Mouse (Mus musculus) liver, embryonic 13.5 days (tissue): Measurements from ENCODE around the gene 2210017I01Rik. TPM values are rescaled to one million over a fixed set of nuclear protein-coding genes. Genes with fewer than 3 reads are reported as not detected.

Experiments
- ATAC-seq: fragments of 200-750 bp; cut with Nextera tagmentation; 2 replicates; pipeline ENCODE4 v1.8.0; 2017; ENCODE audit warnings: low read depth, mild to moderate bottlenecking, moderate number of reproducible peaks, moderate library complexity
- DNase-seq: peaks from one replicate; pipeline ENCODE4 v3.0.0; 2022
- H3K27ac ChIP-seq: fragments of 300-500 bp; sonication (generic); 2 replicates; pipeline ENCODE4 v1.5.1; 2015; ENCODE audit warnings: moderate library complexity, mild to moderate bottlenecking, inconsistent platforms
- H3K27me3 ChIP-seq: fragments of 300-500 bp; sonication (generic); 2 replicates; pipeline ENCODE4 v1.6.1; 2015; ENCODE audit warnings: mild to moderate bottlenecking, inconsistent platforms
- H3K36me3 ChIP-seq: fragments of 300-500 bp; sonication (generic); 2 replicates; pipeline ENCODE4 v1.6.1; 2015; ENCODE audit warnings: mild to moderate bottlenecking, inconsistent platforms
- H3K4me1 ChIP-seq: fragments of 300-500 bp; sonication (generic); replicated peaks from 2 replicates; pipeline ENCODE4 v1.6.1; 2015; ENCODE audit warnings: inconsistent platforms
- H3K4me2 ChIP-seq: fragments of 300-500 bp; sonication (generic); 2 replicates; pipeline ENCODE4 v1.6.1; 2015; ENCODE audit warnings: inconsistent platforms, mild to moderate bottlenecking, moderate library complexity
- H3K4me3 ChIP-seq: fragments of 300-500 bp; sonication (generic); replicated peaks from 2 replicates; pipeline ENCODE4 v1.5.1; 2015; ENCODE audit warnings: mild to moderate bottlenecking, inconsistent platforms
- H3K9ac ChIP-seq: fragments of 300-500 bp; sonication (generic); 2 replicates; pipeline ENCODE4 v1.6.1; 2015; ENCODE audit warnings: mild to moderate bottlenecking, inconsistent platforms
- H3K9me3 ChIP-seq: fragments of 300-500 bp; sonication (generic); replicated peaks from 2 replicates; pipeline ENCODE4 v1.6.1; 2016; ENCODE audit warnings: inconsistent platforms
- WGBS: fragments of 180-500 bp; shearing (Covaris S2); methylation state at CpG from one replicate; pipeline ENCODE4 v1.1.7; 2015; ENCODE audit not compliant: insufficient replicate concordance; 5-methylcytosine and 5-hydroxymethylcytosine counted together
- polyA plus RNA-seq: library from polyadenylated mRNA; unstranded; fragments of >200 nt; fragmentation: Nextera tagmentation; extraction: Ambion mirVana; gene quantifications from 2 replicates; pipeline ENCODE4 v1.2.1, GENCODE M21; 2015

The 2210017I01Rik gene
- polyA plus RNA-seq, result not detected in 2 replicates

DNA sequence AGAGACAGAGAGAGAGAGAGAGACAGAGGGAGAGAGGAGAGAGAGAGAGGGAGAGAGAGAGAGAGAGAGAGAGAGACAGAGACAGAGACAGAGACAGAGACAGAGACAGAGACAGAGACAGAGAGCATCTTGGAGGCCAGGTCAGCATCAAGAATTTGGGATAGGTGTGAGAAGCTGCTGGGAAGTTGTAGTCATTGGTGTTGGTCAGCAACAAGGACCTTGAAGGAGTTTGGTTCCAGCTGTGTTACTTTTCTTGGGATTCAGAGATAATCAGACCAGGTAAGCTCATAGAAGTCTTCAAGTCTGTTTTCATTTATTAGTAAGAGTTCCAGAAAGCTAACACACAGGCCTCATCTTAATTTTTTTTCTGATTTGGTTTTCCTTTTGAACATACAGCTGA, at the start of gene 2210017I01Rik:
2210017I01Rik (minus strand) TSS at position 101 of the 400 bp plus-strand sequence.
- Histone ChIP-seq H3K9me3 (no peaks in the 10 kb centered on the region), H3K4me2 (no peak within 1 kb of the TSS), H3K4me1 (no peaks in the 10 kb centered on the region), H3K4me3 (no peak within 1 kb of the TSS), H3K27ac (no peak within 1 kb of the TSS), H3K27me3 (no peaks in the 10 kb centered on the region), H3K9ac (no peak within 1 kb of the TSS), H3K36me3 (no peaks in the 10 kb centered on the region)
- ATAC-seq (no peak), DNase-seq (no peak)

DNA sequence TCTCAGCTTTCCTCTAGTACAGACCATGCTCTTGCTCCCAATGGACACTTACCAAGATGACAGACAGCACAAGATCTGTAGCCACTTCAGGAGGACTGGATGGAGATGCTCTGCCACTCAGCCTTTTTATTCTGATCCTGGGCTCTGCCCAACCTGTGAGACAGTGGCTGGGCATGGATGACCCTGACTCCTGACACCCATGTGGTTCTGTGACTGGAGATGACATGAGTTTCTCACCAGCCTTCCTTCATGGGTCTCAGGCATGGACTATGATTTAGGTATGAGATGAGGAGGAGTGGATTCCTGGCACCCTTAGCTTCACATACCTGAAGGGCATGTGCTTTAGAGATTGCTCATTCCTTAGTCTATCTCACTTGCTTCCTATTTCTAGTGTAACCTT, 49.5 kb upstream of the 2210017I01Rik start, which contains the start of gene Lce1b:
Lce1b (minus strand) TSS at position 101 of the 400 bp plus-strand sequence.
- ATAC-seq, result no peak
- Histone ChIP-seq H3K27ac (no peak within 1 kb of the TSS), H3K9me3 (no peaks in the 10 kb centered on the region), H3K36me3 (no peaks in the 10 kb centered on the region), H3K4me1 (no peaks in the 10 kb centered on the region), H3K9ac (no peak within 1 kb of the TSS), H3K4me2 (no peak within 1 kb of the TSS), H3K27me3 (no peaks in the 10 kb centered on the region), H3K4me3 (no peak within 1 kb of the TSS)
- no peak for DNase-seq

DNA sequence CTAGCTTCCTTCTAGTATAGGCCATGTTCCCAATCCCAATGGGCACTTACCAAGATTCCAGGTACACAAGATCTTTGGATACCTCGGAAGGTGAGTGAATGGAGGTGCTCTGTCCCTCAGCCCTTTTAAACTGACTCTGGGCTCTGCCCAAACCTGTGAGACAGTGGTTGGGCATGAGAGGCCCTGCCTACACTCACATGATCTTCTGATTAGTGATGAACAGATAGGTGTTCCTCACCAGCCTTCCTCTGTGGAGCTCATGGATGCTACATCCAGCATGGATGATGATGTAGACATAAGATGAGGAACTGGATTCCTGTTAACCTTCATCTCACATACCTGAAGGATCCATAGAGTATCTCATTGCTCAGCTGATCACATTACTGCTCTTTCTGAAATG, 40.9 kb upstream of the 2210017I01Rik start, which contains the start of gene Lce1a1:
Lce1a1 (minus strand) TSS at position 101 of the 400 bp plus-strand sequence.
- Histone ChIP-seq H3K4me1 (no peaks in the 10 kb centered on the region), H3K27ac (no peak within 1 kb of the TSS), H3K4me2 (no peak within 1 kb of the TSS), H3K9me3 (no peaks in the 10 kb centered on the region), H3K4me3 (no peak within 1 kb of the TSS), H3K27me3 (no peaks in the 10 kb centered on the region), H3K36me3 (no peaks in the 10 kb centered on the region), H3K9ac (no peak within 1 kb of the TSS)
- ATAC-seq (no peak), DNase-seq (no peak)
- 58% methylated on average over 1 of the region's 1 CpGs for WGBS

DNA sequence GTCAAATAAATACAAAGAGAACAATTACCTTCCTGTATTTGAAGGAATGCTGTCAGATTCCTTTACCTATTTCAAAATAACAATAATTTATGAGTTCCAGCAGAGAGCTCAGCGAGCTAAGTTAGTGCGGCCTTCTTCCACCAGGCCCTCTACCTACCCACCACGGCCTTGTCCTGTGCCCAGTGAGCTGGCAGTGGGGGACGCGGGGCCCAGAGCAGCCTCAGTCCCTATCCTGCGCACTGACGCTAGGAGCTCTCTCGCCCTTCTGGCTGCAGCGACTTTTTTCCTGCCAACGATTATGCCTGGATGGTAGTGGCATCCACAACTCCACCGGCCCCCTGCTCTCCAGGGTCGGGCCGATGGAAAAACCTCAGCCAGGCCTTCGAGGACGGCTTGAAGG, 32.6 kb upstream of the 2210017I01Rik start:
- ATAC-seq (no peak), DNase-seq (no peak)
- no peaks in the 10 kb centered on the region for H3K36me3 ChIP-seq
- 83% methylated on average over 15 of the region's 15 CpGs for WGBS
- no peak overlapping the region for H3K4me2 ChIP-seq
- no peak overlapping the region for H3K4me3 ChIP-seq
- no peaks in the 10 kb centered on the region for H3K9me3 ChIP-seq
- H3K9ac ChIP-seq, result no peak overlapping the region
- no peaks in the 10 kb centered on the region for H3K4me1 ChIP-seq
- H3K27me3 ChIP-seq, result no peaks in the 10 kb centered on the region
- no peak overlapping the region for H3K27ac ChIP-seq

DNA sequence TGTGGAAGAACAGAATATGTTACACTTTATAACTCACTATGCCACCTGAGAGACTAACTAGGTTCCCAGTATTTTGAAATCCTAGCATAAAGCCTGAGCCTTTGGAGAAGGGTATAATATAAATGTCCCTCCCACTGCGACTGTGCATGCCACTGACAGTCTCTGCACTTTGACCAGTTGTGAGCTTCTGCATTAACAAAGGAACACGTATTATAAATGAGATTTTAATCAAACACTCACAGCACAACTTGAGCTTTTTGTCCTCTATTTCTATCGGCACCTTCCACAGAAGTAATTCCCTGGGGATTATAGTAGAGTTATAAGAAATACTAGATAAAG, 31.3 kb upstream of the 2210017I01Rik start:
- Histone ChIP-seq H3K27me3 (no peaks in the 10 kb centered on the region), H3K9me3 (no peaks in the 10 kb centered on the region), H3K4me3 (no peak overlapping the region), H3K36me3 (no peaks in the 10 kb centered on the region), H3K4me1 (no peaks in the 10 kb centered on the region), H3K27ac (no peak overlapping the region), H3K4me2 (no peak overlapping the region), H3K9ac (no peak overlapping the region)
- DNase-seq (no peak), ATAC-seq (no peak)
- 55% methylated on average over 3 of the region's 3 CpGs for WGBS

DNA sequence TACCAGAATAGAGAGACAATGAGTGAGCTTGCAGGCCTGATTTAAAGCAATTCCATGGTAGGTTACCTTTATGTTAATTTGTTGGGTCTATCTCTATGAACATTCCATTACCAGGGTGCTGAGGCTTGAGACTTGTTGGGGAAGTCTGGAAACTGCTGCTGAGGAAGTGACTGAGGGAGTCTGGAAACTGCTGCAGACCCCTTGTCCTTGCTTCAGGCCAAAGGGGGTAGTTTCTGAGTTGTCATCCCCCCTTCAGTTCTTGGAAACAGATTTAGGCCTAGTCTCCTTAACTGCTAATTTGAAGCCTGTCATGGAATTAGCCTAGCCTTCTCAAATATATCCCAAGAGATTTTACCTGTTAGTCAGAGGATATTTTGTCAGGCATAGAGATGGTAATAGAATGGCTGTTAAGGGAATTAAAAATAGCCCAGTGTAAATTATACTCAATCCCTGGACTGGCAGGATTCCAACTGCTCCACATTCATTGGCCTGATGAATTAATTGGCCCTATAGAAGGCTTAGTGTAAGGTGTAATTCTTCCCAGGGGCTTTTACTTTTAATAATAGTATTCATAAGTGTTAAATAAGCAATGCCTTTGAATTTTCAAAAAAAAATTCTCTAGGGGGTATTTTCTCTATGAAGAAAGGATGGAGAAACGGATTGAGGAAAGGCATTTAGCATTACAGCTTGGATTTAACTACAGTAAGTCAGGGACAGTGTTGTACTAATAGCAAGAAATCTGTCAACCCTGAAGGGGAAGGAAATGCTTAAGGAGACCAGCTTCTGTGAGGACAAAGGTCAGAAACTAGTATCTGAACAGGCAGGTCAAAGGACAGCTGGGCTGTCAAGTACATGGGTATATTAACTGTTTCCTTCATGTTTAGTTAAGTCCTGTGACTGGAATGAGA, 30.7 kb upstream of the 2210017I01Rik start:
- Histone ChIP-seq H3K4me1 (no peaks in the 10 kb centered on the region), H3K27ac (no peak overlapping the region), H3K4me2 (no peak overlapping the region), H3K27me3 (no peaks in the 10 kb centered on the region), H3K36me3 (no peaks in the 10 kb centered on the region), H3K9ac (no peak overlapping the region), H3K4me3 (no peak overlapping the region), H3K9me3 (no peaks in the 10 kb centered on the region)
- ATAC-seq, result no peak
- no peak for DNase-seq
- WGBS, result 43% methylated on average over 1 of the region's 1 CpGs

DNA sequence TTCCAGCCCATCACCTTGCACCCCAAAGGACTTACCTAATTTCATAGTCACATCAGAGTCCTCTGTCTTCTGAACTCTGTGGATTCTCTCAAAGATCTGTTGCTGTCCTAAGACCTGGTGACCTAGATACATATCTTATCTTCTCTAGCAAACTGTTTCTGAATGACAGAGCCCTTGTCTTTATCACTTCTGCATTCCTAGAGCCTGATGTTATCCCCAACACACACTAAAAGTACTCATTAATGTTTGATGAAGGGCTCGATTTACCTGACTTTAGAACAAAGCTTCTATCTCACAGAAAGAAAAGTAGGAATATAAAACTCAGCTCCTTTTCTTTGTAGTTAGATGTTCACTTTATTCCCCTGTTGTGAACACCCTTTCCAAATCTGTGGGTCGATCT, 14.3 kb upstream of the 2210017I01Rik start, which contains the start of gene Lce6a:
Lce6a (minus strand) TSS at position 101 of the 400 bp plus-strand sequence.
- Histone ChIP-seq H3K9ac (no peak within 1 kb of the TSS), H3K4me1 (no peaks in the 10 kb centered on the region), H3K4me2 (no peak within 1 kb of the TSS), H3K27me3 (no peaks in the 10 kb centered on the region), H3K9me3 (no peaks in the 10 kb centered on the region), H3K36me3 (no peaks in the 10 kb centered on the region), H3K4me3 (no peak within 1 kb of the TSS), H3K27ac (no peak within 1 kb of the TSS)
- WGBS, result 44% methylated on average over 2 of the region's 2 CpGs
- no peak for ATAC-seq
- DNase-seq, result no peak

DNA sequence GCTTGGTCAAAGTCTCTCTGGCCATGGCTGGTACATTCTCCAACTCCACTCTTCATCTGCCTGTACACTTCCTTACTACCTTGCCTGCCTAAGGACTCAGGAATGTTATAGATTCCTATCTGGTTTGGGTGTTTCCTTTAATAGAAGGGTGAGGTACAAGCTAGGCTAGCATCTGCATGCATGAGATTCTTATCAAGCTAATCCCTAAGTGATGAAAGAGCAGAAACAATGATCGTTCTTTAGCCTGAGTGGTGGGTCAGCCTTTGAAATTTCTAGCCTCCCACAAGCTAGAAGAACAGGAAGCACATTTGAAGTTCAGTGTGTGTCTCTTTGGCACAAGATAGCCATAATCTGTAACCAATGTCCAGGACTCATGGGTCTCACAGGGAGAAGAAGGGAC, 2.5 kb upstream of the 2210017I01Rik start:
- Histone ChIP-seq H3K4me3 (no peak overlapping the region), H3K4me1 (no peaks in the 10 kb centered on the region), H3K27ac (no peak overlapping the region), H3K4me2 (no peak overlapping the region), H3K9me3 (no peaks in the 10 kb centered on the region), H3K27me3 (no peaks in the 10 kb centered on the region), H3K36me3 (no peaks in the 10 kb centered on the region), H3K9ac (no peak overlapping the region)
- WGBS, result 34% methylated on average over 1 of the region's 1 CpGs
- DNase-seq (no peak), ATAC-seq (no peak)

DNA sequence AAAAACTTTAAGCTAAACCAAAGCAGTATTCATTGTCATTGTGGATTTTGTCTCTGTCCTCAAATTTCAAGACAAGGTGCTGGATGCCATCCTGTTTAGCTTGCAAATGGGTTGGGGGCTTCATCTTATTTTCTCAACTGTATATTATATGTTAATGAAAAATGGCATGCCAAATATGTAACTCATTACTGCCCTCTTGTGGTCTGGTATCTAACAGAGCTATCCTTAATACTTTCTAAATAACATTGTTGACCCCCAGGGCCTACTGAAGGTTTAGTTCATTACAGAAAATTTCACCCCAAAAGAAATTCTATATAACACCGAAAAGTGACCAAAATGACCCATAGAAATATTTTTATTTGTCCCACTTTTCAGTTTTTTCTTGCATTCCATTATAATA, 5.1 kb downstream of the 2210017I01Rik start:
- H3K4me1 ChIP-seq, result no peaks in the 10 kb centered on the region
- ATAC-seq (no peak), DNase-seq (no peak)
- no peak overlapping the region for H3K27ac ChIP-seq
- no peaks in the 10 kb centered on the region for H3K27me3 ChIP-seq
- H3K36me3 ChIP-seq, result no peaks in the 10 kb centered on the region
- no peak overlapping the region for H3K4me2 ChIP-seq
- no peaks in the 10 kb centered on the region for H3K9me3 ChIP-seq
- H3K9ac ChIP-seq, result no peak overlapping the region
- H3K4me3 ChIP-seq, result no peak overlapping the region
- WGBS, result 15% methylated on average over 1 of the region's 1 CpGs

DNA sequence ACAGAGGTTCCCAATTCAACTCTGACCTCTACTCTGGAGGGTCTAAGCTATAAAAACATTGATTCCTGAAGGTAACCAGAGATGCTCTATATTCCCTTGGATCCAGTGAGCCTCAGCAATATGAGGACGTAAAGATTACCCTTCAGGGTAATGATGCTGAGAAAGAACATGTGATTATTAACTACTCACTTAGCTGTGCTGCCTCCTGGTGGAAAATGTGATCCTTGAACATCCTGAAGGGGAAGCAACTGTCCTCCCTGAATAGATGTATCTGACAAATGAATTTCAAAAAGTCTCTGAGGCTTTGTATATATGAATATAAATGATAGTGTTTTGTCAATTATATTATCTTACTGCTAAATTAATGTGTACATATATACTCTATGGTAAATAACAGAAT, 6.8 kb downstream of the 2210017I01Rik start:
- Histone ChIP-seq H3K4me3 (no peak overlapping the region), H3K9me3 (no peaks in the 10 kb centered on the region), H3K27me3 (no peaks in the 10 kb centered on the region), H3K27ac (no peak overlapping the region), H3K4me1 (no peaks in the 10 kb centered on the region), H3K36me3 (no peaks in the 10 kb centered on the region), H3K4me2 (no peak overlapping the region), H3K9ac (no peak overlapping the region)
- WGBS, result 45% methylated on average over 1 of the region's 1 CpGs
- DNase-seq (no peak), ATAC-seq (no peak)

DNA sequence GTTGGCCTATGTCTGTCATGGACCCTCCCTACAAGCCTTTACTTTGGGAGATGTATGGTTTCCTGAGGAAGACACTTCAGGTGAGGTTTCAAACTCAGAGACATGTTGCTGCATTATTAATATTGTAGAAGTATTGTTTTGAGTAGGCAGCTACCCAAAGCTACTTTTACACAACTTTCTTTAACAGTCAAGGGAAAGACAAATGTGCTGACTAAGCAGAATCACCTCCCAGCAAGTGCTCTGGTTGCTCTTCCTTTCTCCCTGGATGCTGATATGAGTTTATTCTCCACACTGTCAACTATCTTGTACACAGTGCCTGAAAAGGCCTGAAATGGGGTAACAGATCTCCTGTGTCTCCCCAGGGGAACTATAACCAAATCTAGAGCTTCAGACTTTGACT, 7.3 kb downstream of the 2210017I01Rik start:
- H3K9me3 ChIP-seq, result no peaks in the 10 kb centered on the region
- H3K36me3 ChIP-seq, result no peaks in the 10 kb centered on the region
- no peak overlapping the region for H3K4me2 ChIP-seq
- no peaks in the 10 kb centered on the region for H3K27me3 ChIP-seq
- H3K27ac ChIP-seq, result no peak overlapping the region
- ATAC-seq (no peak), DNase-seq (no peak)
- H3K4me1 ChIP-seq, result no peaks in the 10 kb centered on the region
- H3K4me3 ChIP-seq, result no peak overlapping the region
- H3K9ac ChIP-seq, result no peak overlapping the region

DNA sequence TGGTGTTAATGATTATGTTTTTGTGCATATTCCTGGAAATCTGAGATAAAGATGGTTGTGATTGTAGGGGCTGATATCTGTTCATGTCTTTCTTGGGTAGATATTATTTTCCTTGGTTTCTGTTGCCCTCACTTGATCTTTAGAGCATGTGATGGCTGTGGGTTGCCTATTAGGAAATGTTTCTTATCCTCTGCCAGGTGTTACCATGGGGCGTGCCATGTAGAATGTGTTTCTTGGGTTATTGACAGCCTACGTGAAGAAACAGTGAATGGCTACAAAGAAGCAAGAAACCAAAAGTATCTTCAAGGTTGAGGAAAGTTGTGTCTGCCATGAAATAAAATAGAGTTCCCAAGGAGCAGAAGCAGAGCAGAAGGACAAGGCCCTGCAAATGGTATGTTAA, 8.9 kb downstream of the 2210017I01Rik start:
- Histone ChIP-seq H3K9ac (no peak overlapping the region), H3K36me3 (no peaks in the 10 kb centered on the region), H3K4me1 (no peaks in the 10 kb centered on the region), H3K27ac (no peak overlapping the region), H3K4me3 (no peak overlapping the region), H3K9me3 (no peaks in the 10 kb centered on the region), H3K4me2 (no peak overlapping the region), H3K27me3 (no peaks in the 10 kb centered on the region)
- WGBS, result 68% methylated on average over 2 of the region's 2 CpGs
- DNase-seq (no peak), ATAC-seq (no peak)
